Mouse (Mus musculus) limb, embryonic 10.5 days (tissue): ENCODE results near the gene Gm20517. TPM values are rescaled to one million over a fixed set of nuclear protein-coding genes. Genes with fewer than 3 reads are reported as not detected.
"Not testable (repeated sequence)": the region's sequence is repeated elsewhere in the genome, so short reads cannot be mapped to it uniquely, and the experiment has no call there.

Experiments used
- DNase-seq: peaks from one replicate; pipeline ENCODE4 v3.0.0-alpha.2; 2017; ENCODE audit warnings: low spot score
- H3K27ac ChIP-seq: fragments of 300-500 bp; sonication (generic); 2 replicates; pipeline ENCODE4 v1.5.1; 2016; ENCODE audit warnings: mild to moderate bottlenecking
- H3K27me3 ChIP-seq: fragments of 300-500 bp; sonication (generic); 2 replicates; pipeline ENCODE4 v1.6.1; 2016; ENCODE audit warnings: low read depth, mild to moderate bottlenecking; ENCODE audit not compliant: poor library complexity, severe bottlenecking
- H3K36me3 ChIP-seq: fragments of 300-500 bp; sonication (generic); 2 replicates; pipeline ENCODE4 v1.6.1; 2016; ENCODE audit warnings: mild to moderate bottlenecking, moderate library complexity
- H3K4me1 ChIP-seq: fragments of 300-500 bp; sonication (generic); 2 replicates; pipeline ENCODE4 v1.6.1; 2016
- H3K4me3 ChIP-seq: fragments of 300-500 bp; sonication (generic); 2 replicates; pipeline ENCODE4 v1.5.1; 2016; ENCODE audit warnings: mild to moderate bottlenecking, moderate library complexity
- H3K9me3 ChIP-seq: fragments of 300-500 bp; sonication (generic); replicated peaks from 2 replicates; pipeline ENCODE4 v1.6.1; 2016; ENCODE audit warnings: mild to moderate bottlenecking
- WGBS: fragments of 180-500 bp; shearing (Covaris S2); methylation state at CpG from one replicate; pipeline ENCODE4 v1.1.7; 2016; 5-methylcytosine and 5-hydroxymethylcytosine counted together
- polyA plus RNA-seq: library from polyadenylated mRNA; unstranded; fragments of >200 nt; fragmentation: Nextera tagmentation; extraction: Ambion mirVana; gene quantifications from 2 replicates; pipeline ENCODE4 v1.2.1, GENCODE M21; 2016

The Gm20517 gene
- polyA plus RNA-seq, 1 experiment from 2014 or later = 0.81 TPM

- H3K4me1 ChIP-seq = no peaks in the 10 kb centered on the region
- WGBS = 93% methylated on average over 13 of the region's 13 CpGs
- peaks cover 98% of the 10 kb centered on the region for H3K36me3 ChIP-seq
- H3K4me3 ChIP-seq = no peak overlapping the region
- no peak overlapping the region for H3K27ac ChIP-seq
- no peak for DNase-seq
- H3K9me3 ChIP-seq = no peaks in the 10 kb centered on the region
- no peaks in the 10 kb centered on the region for H3K27me3 ChIP-seq
Measured at GRCm38 (mm10) chr17:47618556-47619311, 7.3 kb downstream of the Gm20517 start.

DNA sequence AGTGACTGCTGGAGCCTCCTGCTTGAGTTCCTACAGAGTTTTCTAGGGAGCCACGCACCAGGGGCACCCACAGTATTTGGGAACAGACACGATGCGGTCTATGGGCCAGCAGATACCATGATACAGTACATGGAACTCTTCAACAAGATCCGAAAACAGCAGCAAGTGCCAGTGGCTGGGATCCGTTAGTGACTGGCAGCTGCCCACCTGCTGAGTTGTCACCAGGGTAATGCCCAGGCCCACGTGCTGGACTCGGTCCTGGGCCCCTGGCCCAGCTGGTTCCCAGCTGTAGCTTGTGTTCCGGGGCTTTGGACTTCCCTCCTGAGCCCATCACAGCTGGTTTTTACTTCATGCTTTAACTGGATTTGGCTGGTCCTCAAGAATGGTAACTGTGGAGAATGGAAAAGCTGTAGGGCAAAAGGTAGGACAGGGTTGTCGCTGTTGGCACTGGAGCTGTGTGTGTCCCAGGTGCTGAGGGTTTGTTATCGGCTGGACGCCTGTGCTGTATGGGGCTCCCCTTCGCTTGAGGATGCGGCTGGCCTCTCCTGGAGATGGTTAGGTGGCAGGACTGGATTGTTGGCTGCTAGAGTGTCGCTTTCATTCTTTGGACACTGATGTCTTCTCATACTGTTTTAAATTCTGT, 11.6 kb downstream of the Gm20517 start:
- 95% methylated on average over 14 of the region's 14 CpGs for WGBS
- DNase-seq = no peak
- H3K27ac ChIP-seq = no peak overlapping the region
- peaks cover 90% of the 10 kb centered on the region for H3K36me3 ChIP-seq
- peaks cover under 1% of the 10 kb centered on the region; the same call in 1 of the 2 replicates for H3K4me1 ChIP-seq
- no peaks in the 10 kb centered on the region for H3K9me3 ChIP-seq
- H3K27me3 ChIP-seq = no peaks in the 10 kb centered on the region
- no peak overlapping the region for H3K4me3 ChIP-seq

DNA sequence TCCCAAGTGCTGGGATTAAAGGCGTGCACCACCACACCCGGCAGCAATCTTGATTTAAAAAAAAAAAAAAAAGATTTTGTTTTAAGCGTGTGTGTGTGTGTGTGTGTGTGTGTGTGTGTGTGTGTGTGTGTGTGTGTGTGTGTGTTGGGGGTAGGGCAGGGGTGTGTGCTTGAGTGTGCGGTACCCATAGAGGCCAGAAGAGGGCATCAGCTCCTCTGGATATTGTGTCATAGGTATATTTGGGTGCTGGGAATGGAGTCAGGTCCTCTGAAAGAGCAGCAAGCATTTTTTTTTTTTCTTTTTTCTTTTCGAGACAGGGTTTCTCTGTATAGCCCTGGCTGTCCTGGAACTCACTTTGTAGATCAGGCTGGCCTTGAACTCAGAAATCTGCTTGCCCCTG, 13.2 kb downstream of the Gm20517 start:
- not testable (repeated sequence) for H3K4me1 ChIP-seq

DNA sequence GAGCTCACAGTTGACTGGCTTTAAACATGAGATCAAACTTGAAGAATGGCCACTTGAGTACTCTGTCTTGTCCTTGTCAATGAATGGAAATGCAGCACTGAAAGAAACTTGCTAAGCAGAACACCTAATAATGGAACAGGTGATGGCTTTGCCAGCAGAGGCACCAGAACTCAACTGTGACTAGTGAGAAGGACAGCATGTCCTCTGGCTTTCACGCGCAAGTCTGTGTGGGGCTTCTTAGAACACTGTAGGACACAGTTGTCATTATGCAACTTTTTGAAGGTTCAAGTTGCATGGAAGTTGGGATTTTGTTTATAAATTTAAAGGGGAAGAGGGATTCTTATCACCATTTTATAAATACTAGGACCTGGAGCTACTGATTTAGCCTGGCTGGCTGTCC, 13.7 kb downstream of the Gm20517 start:
- 100% methylated on average over 2 of the region's 2 CpGs for WGBS
- no peaks in the 10 kb centered on the region for H3K9me3 ChIP-seq
- H3K4me1 ChIP-seq = peaks cover 12% of the 10 kb centered on the region
- DNase-seq = no peak
- no peak overlapping the region for H3K4me3 ChIP-seq
- no peaks in the 10 kb centered on the region for H3K27me3 ChIP-seq
- H3K36me3 ChIP-seq = peaks cover 72% of the 10 kb centered on the region
- no peak overlapping the region for H3K27ac ChIP-seq

More for the DNA sequence above, 13.2 kb downstream of the Gm20517 start:
- H3K36me3 ChIP-seq = peaks cover 77% of the 10 kb centered on the region
- DNase-seq, H3K9me3 ChIP-seq, H3K27ac ChIP-seq, H3K4me3 ChIP-seq, H3K27me3 ChIP-seq: not testable (repeated sequence)
- WGBS = 91% methylated on average over 5 of the region's 5 CpGs

GRCm38 (mm10) chr17:47626031-47626430, 14.6 kb downstream of the Gm20517 start:
- no peaks in the 10 kb centered on the region for H3K9me3 ChIP-seq
- WGBS = 90% methylated on average over 5 of the region's 5 CpGs
- no peaks in the 10 kb centered on the region for H3K27me3 ChIP-seq
- H3K4me1 ChIP-seq = peaks cover 22% of the 10 kb centered on the region
- no peak overlapping the region for H3K4me3 ChIP-seq
- peaks cover 62% of the 10 kb centered on the region for H3K36me3 ChIP-seq
- DNase-seq = no peak
- H3K27ac ChIP-seq = no peak overlapping the region

DNA sequence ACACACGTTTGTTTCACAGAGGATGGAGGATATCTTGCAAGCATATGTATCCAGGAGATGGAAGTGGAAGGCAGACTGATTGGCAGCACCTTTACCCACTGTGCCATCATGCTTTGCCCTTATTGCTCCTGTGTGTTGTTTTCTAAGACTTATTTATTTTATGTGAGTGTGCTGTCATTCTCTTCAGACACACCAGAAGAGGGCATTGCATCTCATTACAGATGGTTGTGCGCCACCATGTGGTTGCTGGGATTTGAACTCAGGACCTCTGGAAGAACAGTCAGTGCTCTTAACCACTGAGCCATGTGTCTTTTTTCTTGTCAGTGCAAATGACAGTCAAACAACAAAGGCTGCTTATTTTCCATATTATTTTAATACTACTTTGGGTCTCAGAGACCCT, 16.4 kb downstream of the Gm20517 start:
- Histone ChIP-seq H3K4me1 (peaks cover 30% of the 10 kb centered on the region), H3K9me3 (no peaks in the 10 kb centered on the region), H3K27ac (0 out of 2 replicates have a peak overlapping the region, but pooled peaks have one; percentile 93), H3K4me3 (peak overlapping the region; percentile 70; the same call in 1 of the 2 replicates), H3K36me3 (peaks cover 44% of the 10 kb centered on the region), H3K27me3 (no peaks in the 10 kb centered on the region)
- DNase-seq = no peak
- 87% methylated on average over 2 of the region's 2 CpGs for WGBS

DNA sequence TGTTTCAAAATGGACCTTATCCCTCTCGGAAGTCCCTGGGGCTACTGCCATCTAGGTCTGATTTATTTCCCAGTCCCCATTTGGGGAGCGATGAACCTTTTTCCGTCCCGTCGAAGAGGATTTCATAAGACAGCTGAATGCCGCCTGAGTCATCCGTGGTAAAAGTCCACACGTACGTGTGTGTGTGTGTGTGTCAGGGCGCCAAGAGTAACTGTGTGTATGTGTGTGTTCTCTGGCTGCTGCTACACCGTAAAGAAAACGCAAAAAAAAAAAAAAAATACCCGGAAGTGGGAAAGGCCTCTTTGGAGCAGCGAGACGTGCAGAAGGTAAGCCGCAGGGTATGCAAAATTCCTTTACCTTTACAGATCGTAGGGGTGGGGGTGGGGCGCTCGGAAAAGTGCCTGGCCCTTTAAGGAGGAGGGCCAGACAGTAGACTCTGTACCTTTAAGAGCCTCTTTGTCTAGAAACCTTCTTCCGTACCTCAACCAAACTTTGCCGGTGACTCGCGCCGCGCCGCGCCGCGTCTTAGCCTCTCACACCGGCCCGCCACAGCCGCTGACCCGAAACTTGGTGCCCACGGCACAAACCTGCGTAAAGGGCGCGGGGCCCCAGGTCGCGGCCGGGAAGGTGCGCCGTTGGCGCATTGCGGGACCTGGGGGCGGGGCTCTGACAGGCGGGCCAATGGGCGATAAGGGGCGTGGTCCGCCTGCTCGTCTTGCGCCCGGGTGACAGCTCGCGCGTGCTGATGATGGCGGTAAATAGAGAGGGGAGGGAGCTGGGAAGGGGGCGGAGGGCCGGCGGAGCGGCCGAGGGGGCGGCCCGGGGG, 17.7 kb downstream of the Gm20517 start:
- Histone ChIP-seq H3K36me3 (peaks cover 32% of the 10 kb centered on the region), H3K4me1 (peaks cover 30% of the 10 kb centered on the region)

DNA sequence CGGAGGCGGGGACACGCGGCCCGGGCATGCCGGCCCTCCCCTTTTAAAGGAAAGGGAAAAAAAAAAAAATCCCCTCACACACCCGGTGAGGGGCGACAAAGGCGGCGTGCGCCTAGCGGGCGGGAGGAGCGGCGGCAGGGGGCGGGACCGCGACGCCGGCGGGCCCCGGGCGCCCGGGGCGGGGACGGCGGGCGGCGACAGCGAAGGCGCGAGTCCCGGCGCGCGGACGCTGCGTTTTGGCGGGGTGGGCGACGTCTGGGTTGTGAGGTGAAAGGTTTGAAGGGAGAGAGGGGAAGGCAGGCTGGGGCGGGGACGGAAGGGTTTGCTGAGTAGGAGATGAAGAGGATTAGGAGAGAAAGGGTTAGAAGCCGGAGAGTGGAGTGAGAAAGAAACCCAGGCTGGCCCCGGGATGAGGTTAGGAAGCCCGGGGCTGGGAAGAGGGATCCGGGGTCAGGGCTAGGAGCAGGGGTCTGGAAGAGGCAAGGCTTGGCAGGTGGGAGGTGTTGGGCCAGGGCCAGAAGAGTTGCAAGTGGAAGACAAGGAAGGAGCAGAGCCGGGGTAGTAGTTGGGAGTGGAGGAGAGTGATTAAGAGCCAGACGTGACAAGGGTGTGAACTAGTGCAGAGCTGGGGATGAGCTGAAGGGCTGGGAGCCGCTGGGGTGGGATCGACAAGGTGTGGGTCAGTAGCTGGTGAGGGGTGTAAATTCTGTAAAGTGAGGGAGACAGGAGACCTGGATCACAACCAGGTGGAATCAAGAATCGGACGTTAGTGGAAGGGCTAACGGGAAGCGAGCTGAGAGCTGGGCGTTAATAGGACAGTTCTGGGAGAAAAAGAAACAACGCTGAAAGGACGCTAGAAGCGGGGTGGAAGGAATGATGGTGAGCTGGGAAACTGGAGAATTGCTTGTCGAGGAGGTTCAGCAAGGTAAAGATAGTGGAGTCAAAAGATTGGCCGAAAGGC, 18.6 kb downstream of the Gm20517 start:
- Histone ChIP-seq H3K9me3 (no peaks in the 10 kb centered on the region), H3K36me3 (peaks cover 22% of the 10 kb centered on the region), H3K4me1 (peaks cover 30% of the 10 kb centered on the region), H3K27ac (peak overlapping the region; percentile 93), H3K27me3 (no peaks in the 10 kb centered on the region), H3K4me3 (peak overlapping the region; percentile 70)
- WGBS = under 1% methylated on average over 61 of the region's 61 CpGs
- no peak for DNase-seq

More for the DNA sequence above, 17.7 kb downstream of the Gm20517 start:
- WGBS = under 1% methylated on average over 60 of the region's 63 CpGs
- DNase-seq = peak; percentile 97
- Histone ChIP-seq H3K27ac (peak overlapping the region; percentile 93), H3K27me3 (no peaks in the 10 kb centered on the region), H3K4me3 (peak overlapping the region; percentile 70), H3K9me3 (no peaks in the 10 kb centered on the region)

GRCm38 (mm10) chr17:47630678-47631065, 19.3 kb downstream of the Gm20517 start, which contains the start of gene Usp49:
TSS of gene Usp49 (plus strand) at chr17:47630690.
- peak within 1 kb of the TSS; percentile 93 for H3K27ac ChIP-seq
- H3K36me3 ChIP-seq = peaks cover 20% of the 10 kb centered on the region
- WGBS = 2% methylated on average over 3 of the region's 3 CpGs
- peaks cover 30% of the 10 kb centered on the region for H3K4me1 ChIP-seq
- H3K9me3 ChIP-seq = no peaks in the 10 kb centered on the region
- H3K4me3 ChIP-seq = peak within 1 kb of the TSS; percentile 70
- H3K27me3 ChIP-seq = no peaks in the 10 kb centered on the region
- DNase-seq = no peak

GRCm38 (mm10) chr17:47632181-47632840, 20.9 kb downstream of the Gm20517 start:
- no peaks in the 10 kb centered on the region for H3K9me3 ChIP-seq
- no peak overlapping the region for H3K27ac ChIP-seq
- 73% methylated on average over 4 of the region's 4 CpGs for WGBS
- H3K4me1 ChIP-seq = peaks cover 30% of the 10 kb centered on the region
- no peak for DNase-seq
- no peak overlapping the region for H3K4me3 ChIP-seq
- no peaks in the 10 kb centered on the region for H3K27me3 ChIP-seq
- H3K36me3 ChIP-seq = peaks cover 14% of the 10 kb centered on the region

DNA sequence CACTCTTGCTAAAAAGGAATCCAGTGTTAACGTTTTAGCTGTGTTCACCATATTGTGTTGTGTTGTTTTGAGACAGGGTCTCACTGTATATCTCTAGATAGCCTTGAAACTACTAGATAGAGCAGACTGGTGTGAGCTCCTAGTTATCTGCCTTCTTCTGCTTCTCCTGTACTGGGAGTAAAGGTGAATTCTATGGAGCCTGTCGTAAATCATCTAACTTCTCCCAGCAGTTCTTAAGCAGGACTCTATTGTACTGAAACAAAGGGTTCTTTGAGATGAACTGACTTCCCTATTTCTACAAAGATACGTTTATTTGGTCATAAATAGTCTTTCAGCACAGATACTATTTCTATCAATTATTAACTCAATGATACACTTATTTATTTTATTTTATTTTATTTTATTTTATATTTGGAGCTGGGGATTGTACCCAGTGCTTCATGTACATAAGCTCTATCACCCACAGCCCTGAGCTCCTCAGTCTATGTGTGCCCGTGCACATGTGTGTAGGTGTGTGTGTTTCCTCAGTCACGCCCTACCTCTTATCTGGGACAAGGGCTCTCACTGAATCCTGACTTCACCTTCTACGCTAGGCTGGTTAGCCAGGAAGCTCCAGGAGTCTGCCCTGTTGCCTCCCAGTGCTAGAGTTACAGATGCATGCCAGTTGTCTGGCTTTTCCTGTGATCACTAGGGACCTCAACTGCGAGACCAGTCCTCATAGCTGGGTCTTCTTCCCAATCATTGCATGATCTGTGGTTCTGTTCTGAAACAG, 22.8 kb downstream of the Gm20517 start:
- Histone ChIP-seq H3K27ac (no peak overlapping the region), H3K4me1 (peaks cover 21% of the 10 kb centered on the region), H3K9me3 (no peaks in the 10 kb centered on the region), H3K27me3 (no peaks in the 10 kb centered on the region), H3K4me3 (no peak overlapping the region), H3K36me3 (peaks cover 9% of the 10 kb centered on the region; the same call in 1 of the 2 replicates)
- 88% methylated on average over 7 of the region's 7 CpGs for WGBS
- no peak for DNase-seq
